In genomic region chr5:114779956-114780489, GRCm38 (mm10) we compare ENCODE assay signal across 18 mouse cellular contexts. TPM values are rescaled to one million over a fixed set of nuclear protein-coding genes. Genes with fewer than 3 reads are reported as not detected.
DNase-seq lines count a peak whose midpoint lies in the region; ATAC-seq and TF ChIP-seq lines count a peak whose summit lies in the region.
"Had no signal": no experiment of that assay in that cellular context is flagged by ENCODE, and none has a peak within 500 bp of the region (broad histone marks: within the 10 kb centered on the region; RNA-seq: fewer than 3 reads in every experiment).

No protein-coding gene starts in this region.

- DNase-seq in forebrain, embryonic 10.5 days (ENCODE audit: extremely low spot score, low spot score) = no peak
- DNase-seq in forebrain, embryonic 11.5 days (ENCODE audit: low spot score) = no peak
- DNase-seq in midbrain, embryonic 10.5 days (ENCODE audit: low spot score) = no peak
- DNase-seq in midbrain, embryonic 14.5 days = no peak
- DNase-seq in liver, postnatal 0 days = no peak
- peak; percentile 61 for DNase-seq in thymus, postnatal 4 days
- DNase-seq in right cerebral cortex, postnatal 36 days (ENCODE audit: low spot score in 2 of 2) = no peak
- no peak for DNase-seq in frontal cortex, postnatal 25 days (ENCODE audit: low spot score in 2 of 2)
- DNase-seq: gastrocnemius, postnatal 10 days; kidney, adult 18-20 months; kidney, postnatal 10 days; right cerebral cortex, postnatal 14 days had no signal

- peak overlapping the region; percentile 6; the same call in 1 of the 2 replicates for H3K27ac ChIP-seq in forebrain, embryonic 10.5 days
- H3K27ac ChIP-seq in forebrain, embryonic 11.5 days (ENCODE audit: low read depth, low read length) = no peak overlapping the region
- H3K27ac ChIP-seq in midbrain, embryonic 10.5 days (replicated peaks) = 0 out of 2 replicates have a peak overlapping the region, but pooled peaks have one; percentile 33
- H3K27ac ChIP-seq in midbrain, embryonic 14.5 days (replicated peaks; ENCODE audit: low read depth, low read length) = no peak overlapping the region
- 0 out of 2 replicates have a peak overlapping the region, but pooled peaks have one; percentile 3 for H3K27ac ChIP-seq in liver, postnatal 0 days (ENCODE audit: low read depth)
- H3K27ac ChIP-seq: embryonic facial prominence, embryonic 15.5 days; forebrain, embryonic 12.5 days; hindbrain, postnatal 0 days; lung, embryonic 15.5 days had no signal

- H3K27me3 ChIP-seq in forebrain, embryonic 10.5 days (ENCODE audit: poor library complexity, severe bottlenecking) = no peaks in the 10 kb centered on the region
- no peaks in the 10 kb centered on the region for H3K27me3 ChIP-seq in forebrain, embryonic 11.5 days (ENCODE audit: control insufficient read depth, insufficient read depth, low read length)
- no peaks in the 10 kb centered on the region for H3K27me3 ChIP-seq in midbrain, embryonic 10.5 days (ENCODE audit: low read depth, poor library complexity, severe bottlenecking)
- H3K27me3 ChIP-seq in midbrain, embryonic 14.5 days (ENCODE audit: control insufficient read depth, insufficient read depth, low read length) = no peaks in the 10 kb centered on the region
- H3K27me3 ChIP-seq in liver, postnatal 0 days (ENCODE audit: insufficient read depth, low read length) = no peaks in the 10 kb centered on the region
- H3K27me3 ChIP-seq: embryonic facial prominence, embryonic 15.5 days; forebrain, embryonic 12.5 days; lung, embryonic 15.5 days had no signal

- H3K9ac ChIP-seq in forebrain, embryonic 11.5 days (ENCODE audit: low read length) = no peak overlapping the region
- H3K9ac ChIP-seq in midbrain, embryonic 14.5 days (replicated peaks; ENCODE audit: low read length) = no peak overlapping the region
- no peak overlapping the region for H3K9ac ChIP-seq in liver, postnatal 0 days (replicated peaks)
- H3K9ac ChIP-seq: embryonic facial prominence, embryonic 15.5 days; forebrain, embryonic 12.5 days; lung, embryonic 15.5 days had no signal

- no peak for TF ChIP-seq EP300 in liver, postnatal 0 days (IDR thresholded peaks at IDR 0.05; ENCODE audit: low read depth)

- ATAC-seq in forebrain, embryonic 11.5 days (replicated peaks; ENCODE audit: low FRiP score) = no peak
- no peak for ATAC-seq in midbrain, embryonic 14.5 days (ENCODE audit: low FRiP score, low TSS enrichment)
- ATAC-seq in liver, postnatal 0 days = no peak
- ATAC-seq: hindbrain, postnatal 0 days; midbrain, embryonic 16.5 days had no signal

- H3K4me2 ChIP-seq in forebrain, embryonic 11.5 days (ENCODE audit: low read depth, low read length, severe bottlenecking) = no peak overlapping the region
- no peak overlapping the region for H3K4me2 ChIP-seq in midbrain, embryonic 14.5 days (ENCODE audit: low read length)
- H3K4me2 ChIP-seq in liver, postnatal 0 days (ENCODE audit: low read depth, low read length) = 0 out of 2 replicates have a peak overlapping the region, but pooled peaks have one; percentile 20
- H3K4me2 ChIP-seq: embryonic facial prominence, embryonic 15.5 days; forebrain, embryonic 12.5 days; lung, embryonic 15.5 days had no signal

- TF ChIP-seq CTCF in liver, postnatal 0 days (IDR thresholded peaks at IDR 0.05; ENCODE audit: low read depth) = no peak

- 88% methylated on average over 7 of the region's 7 CpGs for WGBS in forebrain, embryonic 10.5 days
- WGBS in forebrain, embryonic 11.5 days = 80% methylated on average over 7 of the region's 7 CpGs
- WGBS in midbrain, embryonic 10.5 days = 82% methylated on average over 7 of the region's 7 CpGs
- 86% methylated on average over 7 of the region's 7 CpGs for WGBS in midbrain, embryonic 14.5 days
- WGBS in liver, postnatal 0 days (ENCODE audit: insufficient replicate concordance) = 51% methylated on average over 7 of the region's 7 CpGs

- no peaks in the 10 kb centered on the region for H3K9me3 ChIP-seq in forebrain, embryonic 10.5 days
- no peaks in the 10 kb centered on the region for H3K9me3 ChIP-seq in forebrain, embryonic 11.5 days (ENCODE audit: control insufficient read depth, low read length)
- H3K9me3 ChIP-seq in midbrain, embryonic 10.5 days (replicated peaks) = no peaks in the 10 kb centered on the region
- no peaks in the 10 kb centered on the region for H3K9me3 ChIP-seq in midbrain, embryonic 14.5 days (ENCODE audit: control insufficient read depth, low read length)
- H3K9me3 ChIP-seq in liver, postnatal 0 days (ENCODE audit: low read length) = no peaks in the 10 kb centered on the region
- H3K9me3 ChIP-seq: embryonic facial prominence, embryonic 15.5 days; forebrain, embryonic 12.5 days; hindbrain, embryonic 10.5 days; lung, embryonic 15.5 days had no signal

- H3K36me3 ChIP-seq in forebrain, embryonic 10.5 days (replicated peaks) = no peaks in the 10 kb centered on the region; the same call in 1 of the 2 replicates
- no peaks in the 10 kb centered on the region for H3K36me3 ChIP-seq in forebrain, embryonic 11.5 days (ENCODE audit: control insufficient read depth, insufficient read depth, low read length)
- H3K36me3 ChIP-seq in midbrain, embryonic 10.5 days = 0 out of 2 replicates have a peak, but pooled peaks cover 3% of the 10 kb centered on the region
- H3K36me3 ChIP-seq in midbrain, embryonic 14.5 days (ENCODE audit: control insufficient read depth, insufficient read depth, low read length) = 0 out of 2 replicates have a peak, but pooled peaks cover 3% of the 10 kb centered on the region
- H3K36me3 ChIP-seq in liver, postnatal 0 days (replicated peaks; ENCODE audit: insufficient read depth, low read length) = no peaks in the 10 kb centered on the region; the same call in 1 of the 2 replicates
- H3K36me3 ChIP-seq: embryonic facial prominence, embryonic 15.5 days; forebrain, embryonic 12.5 days; hindbrain, embryonic 10.5 days; lung, embryonic 15.5 days had no signal

- peaks cover 36% of the 10 kb centered on the region for H3K4me1 ChIP-seq in forebrain, embryonic 10.5 days
- peaks cover 7% of the 10 kb centered on the region for H3K4me1 ChIP-seq in forebrain, embryonic 11.5 days (replicated peaks; ENCODE audit: control insufficient read depth, insufficient read depth, low read length)
- peaks cover 46% of the 10 kb centered on the region for H3K4me1 ChIP-seq in midbrain, embryonic 10.5 days
- H3K4me1 ChIP-seq in midbrain, embryonic 14.5 days (ENCODE audit: control insufficient read depth, insufficient read depth, low read length) = peaks cover 20% of the 10 kb centered on the region
- peaks cover 63% of the 10 kb centered on the region for H3K4me1 ChIP-seq in liver, postnatal 0 days (ENCODE audit: insufficient read depth)

- no peak overlapping the region for H3K4me3 ChIP-seq in forebrain, embryonic 10.5 days
- H3K4me3 ChIP-seq in forebrain, embryonic 11.5 days (ENCODE audit: low read depth, low read length) = no peak overlapping the region
- no peak overlapping the region for H3K4me3 ChIP-seq in midbrain, embryonic 10.5 days
- H3K4me3 ChIP-seq in midbrain, embryonic 14.5 days (replicated peaks; ENCODE audit: low read depth, low read length) = no peak overlapping the region
- no peak overlapping the region for H3K4me3 ChIP-seq in liver, postnatal 0 days (ENCODE audit: low read depth, low read length)
- H3K4me3 ChIP-seq: embryonic facial prominence, embryonic 15.5 days; forebrain, embryonic 12.5 days; hindbrain, embryonic 10.5 days; lung, embryonic 15.5 days had no signal

RNA-seq across cellular contexts. Expression of gene Git2, which starts 4.7 kb away (rescaled TPM):
- polyA plus RNA-seq in forebrain, embryonic 10.5 days (2016; fragmentation: Nextera tagmentation; extraction: Ambion mirVana) = 33.1 and 34.2 TPM in 2 replicates
- 39.3 and 41.5 TPM in 2 replicates for polyA plus RNA-seq in forebrain, embryonic 11.5 days (2014; fragmentation: Nextera tagmentation; extraction: Ambion mirVana)
- 34.4 and 38.1 TPM in 2 replicates for polyA plus RNA-seq in midbrain, embryonic 10.5 days (2016; fragmentation: Nextera tagmentation; extraction: Ambion mirVana)
- polyA plus RNA-seq in midbrain, embryonic 14.5 days (2014; fragmentation: Nextera tagmentation; extraction: Ambion mirVana) = 36.3 and 39.5 TPM in 2 replicates
- 10.5 and 11.1 TPM in 2 replicates for polyA plus RNA-seq in liver, postnatal 0 days (2015; fragmentation: Nextera tagmentation; extraction: Ambion mirVana)

RNA-seq across cellular contexts. Expression of gene Ankrd13a, which starts 5.5 kb away (rescaled TPM):
- 38.3 and 39.5 TPM in 2 replicates for polyA plus RNA-seq in forebrain, embryonic 10.5 days (2016; fragmentation: Nextera tagmentation; extraction: Ambion mirVana)
- polyA plus RNA-seq in forebrain, embryonic 11.5 days (2014; fragmentation: Nextera tagmentation; extraction: Ambion mirVana) = 61.8 and 71.8 TPM in 2 replicates
- 50.1 and 54.0 TPM in 2 replicates for polyA plus RNA-seq in midbrain, embryonic 10.5 days (2016; fragmentation: Nextera tagmentation; extraction: Ambion mirVana)
- polyA plus RNA-seq in midbrain, embryonic 14.5 days (2014; fragmentation: Nextera tagmentation; extraction: Ambion mirVana) = 40.9 and 48.5 TPM in 2 replicates
- polyA plus RNA-seq in liver, postnatal 0 days (2015; fragmentation: Nextera tagmentation; extraction: Ambion mirVana) = 26.7 TPM in 2 replicates

RNA-seq across cellular contexts. Expression of gene 1500011B03Rik, which starts 43.2 kb away (rescaled TPM):
- 118 and 119 TPM in 2 replicates for polyA plus RNA-seq in forebrain, embryonic 10.5 days (2016; fragmentation: Nextera tagmentation; extraction: Ambion mirVana)
- 133 and 149 TPM in 2 replicates for polyA plus RNA-seq in forebrain, embryonic 11.5 days (2014; fragmentation: Nextera tagmentation; extraction: Ambion mirVana)
- polyA plus RNA-seq in midbrain, embryonic 10.5 days (2016; fragmentation: Nextera tagmentation; extraction: Ambion mirVana) = 133 and 143 TPM in 2 replicates
- 276 and 315 TPM in 2 replicates for polyA plus RNA-seq in midbrain, embryonic 14.5 days (2014; fragmentation: Nextera tagmentation; extraction: Ambion mirVana)
- polyA plus RNA-seq in liver, postnatal 0 days (2015; fragmentation: Nextera tagmentation; extraction: Ambion mirVana) = 31.2 and 32.5 TPM in 2 replicates

Comparison
In these comparisons a context has a peak if more than half of its experiments do, and no peak if none do; other contexts are left out.
1. H3K27ac ChIP-seq: peak in forebrain, embryonic 10.5 days (single experiment), midbrain, embryonic 10.5 days (single experiment) and liver, postnatal 0 days (single experiment); none in forebrain, embryonic 11.5 days (single experiment) and midbrain, embryonic 14.5 days (single experiment).